Mouse (Mus musculus): ENCODE measurements around the gene Cdc27. TPM values are rescaled to one million over a fixed set of nuclear protein-coding genes. Genes with fewer than 3 reads are reported as not detected.
A peak's percentile ranks its signal among the peaks of the same experiment; 100 is the strongest.

Gene Cdc27
- polyA plus RNA-seq, 1 experiment from 2014 or later, result 38.4 TPM

DNA sequence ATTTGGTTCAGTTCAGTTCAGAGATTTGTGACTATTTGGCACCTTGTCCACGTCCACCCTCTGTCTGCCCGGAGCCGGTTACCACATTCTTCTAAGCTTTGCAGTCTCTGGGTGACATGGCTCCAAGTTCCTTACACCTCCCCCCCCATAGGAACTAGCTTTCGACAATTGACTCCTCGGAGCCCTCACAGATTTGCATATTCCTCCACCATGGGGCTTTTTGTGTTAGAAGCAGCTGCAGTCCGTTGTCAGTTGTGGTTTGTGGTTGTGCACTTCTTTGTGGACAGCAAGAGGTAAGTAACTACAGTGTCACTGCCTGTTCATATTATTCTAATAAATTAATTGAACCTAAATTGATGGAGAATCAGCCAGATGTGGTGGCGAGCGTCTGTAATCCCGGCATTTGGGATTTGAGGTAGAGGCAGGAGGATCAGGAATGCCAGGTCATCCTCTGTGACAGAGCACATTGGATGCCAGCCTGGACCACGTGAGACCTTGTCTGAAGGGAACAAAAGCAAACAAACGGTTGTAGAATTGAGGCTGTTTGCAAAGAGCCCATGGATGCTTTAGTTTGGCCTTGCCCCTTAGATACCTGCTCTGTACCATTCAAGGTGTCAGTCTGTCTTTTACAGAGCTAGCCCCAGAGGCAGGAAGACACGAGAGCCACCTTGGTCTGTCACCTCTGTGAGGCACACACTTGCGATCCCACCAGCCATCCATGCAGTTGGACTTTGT, 32.4 kb upstream of the Cdc27 start:
- WGBS, result 59% methylated on average over 13 of the region's 13 CpGs
- Histone ChIP-seq H3K4me2 (ENCODE audit: low read length) (no peak overlapping the region), H3K9ac (ENCODE audit: low read depth, low read length) (no peak overlapping the region), H3K4me3 (ENCODE audit: low read length) (no peak overlapping the region), H3K36me3 (ENCODE audit: control insufficient read depth, insufficient read depth, low read length) (no peaks in the 10 kb centered on the region), H3K9me3 (ENCODE audit: control insufficient read depth, low read length) (no peaks in the 10 kb centered on the region), H3K27ac (ENCODE audit: low read depth, low read length) (no peak overlapping the region), H3K27me3 (replicated peaks; ENCODE audit: control insufficient read depth, insufficient read depth, low read length) (no peaks in the 10 kb centered on the region), H3K4me1 (ENCODE audit: control insufficient read depth, insufficient read depth, low read depth, low read length) (peaks cover 2% of the 10 kb centered on the region; the same call in 1 of the 2 replicates)
- ATAC-seq, result no peak

DNA sequence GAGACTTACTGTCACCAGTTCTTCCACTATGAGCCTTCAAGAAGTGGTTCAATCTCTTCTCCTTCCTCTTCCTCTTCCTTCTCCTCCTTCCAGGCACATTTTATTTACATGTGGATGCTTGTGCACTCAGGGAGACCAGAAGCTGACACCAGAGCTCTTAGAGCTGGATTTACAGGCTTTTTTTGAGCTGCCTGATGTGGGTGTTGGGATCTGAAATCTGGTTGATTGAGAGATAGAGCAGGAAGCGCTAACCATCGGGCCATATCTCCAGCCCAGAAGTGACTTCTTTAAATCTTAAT, 31.8 kb upstream of the Cdc27 start:
- no peak for ATAC-seq
- 93% methylated on average over 2 of the region's 2 CpGs for WGBS
- H3K4me3 ChIP-seq (ENCODE audit: low read length), result no peak overlapping the region
- no peaks in the 10 kb centered on the region for H3K9me3 ChIP-seq (ENCODE audit: control insufficient read depth, low read length)
- no peaks in the 10 kb centered on the region for H3K27me3 ChIP-seq (replicated peaks; ENCODE audit: control insufficient read depth, insufficient read depth, low read length)
- H3K4me1 ChIP-seq (ENCODE audit: control insufficient read depth, insufficient read depth, low read depth, low read length), result peaks cover 2% of the 10 kb centered on the region; the same call in 1 of the 2 replicates
- no peak overlapping the region for H3K27ac ChIP-seq (ENCODE audit: low read depth, low read length)
- no peaks in the 10 kb centered on the region for H3K36me3 ChIP-seq (ENCODE audit: control insufficient read depth, insufficient read depth, low read length)
- H3K4me2 ChIP-seq (ENCODE audit: low read length), result no peak overlapping the region
- H3K9ac ChIP-seq (ENCODE audit: low read depth, low read length), result no peak overlapping the region

DNA sequence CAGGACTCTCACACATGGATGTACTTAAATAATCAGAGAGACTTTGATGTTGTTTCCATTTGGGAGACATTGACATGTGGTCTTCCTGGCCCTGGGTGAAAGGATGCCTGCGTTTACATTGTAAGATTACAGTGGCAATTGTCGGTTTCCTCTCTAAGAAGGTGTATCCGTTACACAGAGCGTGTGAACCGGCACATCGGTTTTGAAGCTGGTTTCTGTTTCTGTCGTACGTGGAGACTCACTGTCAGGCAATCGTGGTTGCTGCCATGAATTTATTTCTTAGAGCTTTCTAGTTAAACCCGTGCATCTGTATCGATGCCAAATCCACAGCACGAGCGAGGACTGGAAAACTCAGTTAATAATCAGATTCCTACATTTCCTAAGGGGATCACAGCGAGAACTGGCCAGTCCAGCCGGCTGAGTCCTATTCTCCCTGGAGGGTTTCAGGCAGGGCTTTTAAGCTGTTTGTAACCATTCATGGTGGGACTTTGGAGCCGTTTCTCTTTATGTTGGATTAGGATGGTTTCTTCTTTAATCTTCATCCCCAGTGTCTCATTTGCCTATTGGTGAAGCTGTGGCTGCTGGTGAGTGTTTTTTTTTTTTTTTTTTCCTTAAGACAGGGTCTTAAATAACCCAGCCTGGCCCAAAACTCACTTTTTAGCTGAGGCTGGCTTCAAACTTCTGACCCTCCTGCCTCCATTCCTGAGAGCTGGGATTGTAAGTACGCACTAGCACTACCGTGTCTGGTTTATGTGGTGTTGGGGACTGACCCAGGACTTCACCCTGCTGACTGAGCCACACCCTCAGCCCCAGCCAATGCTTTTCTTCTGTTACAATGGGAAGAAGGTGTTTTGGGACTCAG, 31.3 kb upstream of the Cdc27 start:
- no peak for ATAC-seq
- Histone ChIP-seq H3K4me1 (ENCODE audit: control insufficient read depth, insufficient read depth, low read depth, low read length) (peaks cover 2% of the 10 kb centered on the region; the same call in 1 of the 2 replicates), H3K9me3 (ENCODE audit: control insufficient read depth, low read length) (no peaks in the 10 kb centered on the region), H3K36me3 (ENCODE audit: control insufficient read depth, insufficient read depth, low read length) (no peaks in the 10 kb centered on the region), H3K4me2 (ENCODE audit: low read length) (peak overlapping the region; percentile 7; the same call in 1 of the 2 replicates), H3K4me3 (ENCODE audit: low read length) (no peak overlapping the region), H3K27me3 (replicated peaks; ENCODE audit: control insufficient read depth, insufficient read depth, low read length) (no peaks in the 10 kb centered on the region), H3K27ac (ENCODE audit: low read depth, low read length) (no peak overlapping the region), H3K9ac (ENCODE audit: low read depth, low read length) (no peak overlapping the region)
- 64% methylated on average over 18 of the region's 18 CpGs for WGBS

DNA sequence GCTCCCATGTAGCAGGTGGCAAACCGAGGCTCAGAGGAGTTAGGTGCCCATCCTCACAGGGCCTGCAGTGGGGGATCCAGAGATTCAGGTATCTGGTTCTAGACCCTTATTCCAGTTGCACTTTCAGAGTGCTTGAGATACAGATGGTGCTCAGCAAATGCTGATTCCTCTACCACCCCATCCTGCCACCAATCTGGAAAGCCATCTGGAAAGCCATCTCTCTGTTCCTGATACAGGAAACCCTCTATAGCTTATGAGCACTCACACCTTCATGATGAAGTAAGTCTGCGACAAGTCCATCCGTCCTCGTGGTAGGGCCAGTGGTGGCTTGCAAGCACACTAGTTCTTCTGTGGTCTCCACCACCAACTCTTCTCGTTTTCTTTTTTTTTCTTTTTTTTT, 30.2 kb upstream of the Cdc27 start:
- Histone ChIP-seq H3K27ac (ENCODE audit: low read depth, low read length) (no peak overlapping the region), H3K36me3 (ENCODE audit: control insufficient read depth, insufficient read depth, low read length) (no peaks in the 10 kb centered on the region), H3K4me2 (ENCODE audit: low read length) (no peak overlapping the region), H3K4me3 (ENCODE audit: low read length) (no peak overlapping the region), H3K27me3 (replicated peaks; ENCODE audit: control insufficient read depth, insufficient read depth, low read length) (no peaks in the 10 kb centered on the region), H3K9ac (ENCODE audit: low read depth, low read length) (no peak overlapping the region), H3K4me1 (ENCODE audit: control insufficient read depth, insufficient read depth, low read depth, low read length) (peaks cover 2% of the 10 kb centered on the region; the same call in 1 of the 2 replicates), H3K9me3 (ENCODE audit: control insufficient read depth, low read length) (no peaks in the 10 kb centered on the region)
- WGBS, result 96% methylated on average over 5 of the region's 5 CpGs
- ATAC-seq, result no peak

DNA sequence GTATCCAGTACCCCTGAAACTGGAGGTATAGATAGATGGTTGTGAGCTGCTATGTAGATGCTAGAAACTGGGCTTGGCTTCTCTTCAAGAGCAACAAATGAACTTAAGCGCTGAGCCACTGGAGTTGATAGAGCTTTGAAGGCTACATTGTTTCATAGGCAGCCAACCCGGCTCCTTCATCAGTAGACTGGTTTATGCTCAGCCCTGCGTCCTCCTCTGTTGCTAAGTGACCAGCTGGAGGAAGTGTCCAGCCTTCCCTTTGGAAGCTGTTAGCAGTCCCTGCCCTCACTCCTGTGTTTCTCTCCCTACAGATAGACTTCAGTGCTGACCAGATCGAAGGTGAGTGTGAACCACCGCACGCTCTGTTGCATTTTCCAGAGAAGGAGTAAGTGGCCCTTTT, 29.7 kb upstream of the Cdc27 start:
- Histone ChIP-seq H3K9ac (ENCODE audit: low read depth, low read length) (no peak overlapping the region), H3K9me3 (ENCODE audit: control insufficient read depth, low read length) (no peaks in the 10 kb centered on the region), H3K4me3 (ENCODE audit: low read length) (no peak overlapping the region), H3K27ac (ENCODE audit: low read depth, low read length) (no peak overlapping the region), H3K4me1 (ENCODE audit: control insufficient read depth, insufficient read depth, low read depth, low read length) (peaks cover 2% of the 10 kb centered on the region; the same call in 1 of the 2 replicates), H3K36me3 (ENCODE audit: control insufficient read depth, insufficient read depth, low read length) (no peaks in the 10 kb centered on the region), H3K27me3 (replicated peaks; ENCODE audit: control insufficient read depth, insufficient read depth, low read length) (no peaks in the 10 kb centered on the region), H3K4me2 (ENCODE audit: low read length) (no peak overlapping the region)
- WGBS, result 61% methylated on average over 6 of the region's 6 CpGs
- ATAC-seq, result no peak

DNA sequence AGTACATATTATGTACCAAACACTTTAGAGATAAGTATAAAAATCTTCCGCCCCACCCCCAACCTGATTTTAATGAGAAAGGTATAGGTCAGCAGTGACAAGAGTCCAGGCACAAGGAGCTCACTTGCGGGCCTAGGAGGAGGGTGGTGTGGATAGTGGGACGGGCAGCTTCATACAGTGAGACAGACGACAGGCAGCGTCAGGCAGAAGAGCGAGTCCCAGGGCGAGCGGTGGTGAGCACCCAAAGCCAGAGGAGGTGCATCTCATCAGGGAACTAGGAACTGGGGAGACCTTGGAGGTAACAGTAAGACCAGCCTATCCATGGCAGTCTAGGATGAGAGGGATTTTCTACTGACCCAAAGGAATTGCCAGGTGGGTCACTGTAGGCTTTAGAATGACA, 29.2 kb upstream of the Cdc27 start:
- WGBS, result 92% methylated on average over 8 of the region's 8 CpGs
- Histone ChIP-seq H3K4me3 (ENCODE audit: low read length) (no peak overlapping the region), H3K9me3 (ENCODE audit: control insufficient read depth, low read length) (no peaks in the 10 kb centered on the region), H3K9ac (ENCODE audit: low read depth, low read length) (no peak overlapping the region), H3K4me1 (ENCODE audit: control insufficient read depth, insufficient read depth, low read depth, low read length) (peaks cover 2% of the 10 kb centered on the region; the same call in 1 of the 2 replicates), H3K4me2 (ENCODE audit: low read length) (no peak overlapping the region), H3K36me3 (ENCODE audit: control insufficient read depth, insufficient read depth, low read length) (no peaks in the 10 kb centered on the region), H3K27me3 (replicated peaks; ENCODE audit: control insufficient read depth, insufficient read depth, low read length) (no peaks in the 10 kb centered on the region), H3K27ac (ENCODE audit: low read depth, low read length) (no peak overlapping the region)
- ATAC-seq, result no peak

DNA sequence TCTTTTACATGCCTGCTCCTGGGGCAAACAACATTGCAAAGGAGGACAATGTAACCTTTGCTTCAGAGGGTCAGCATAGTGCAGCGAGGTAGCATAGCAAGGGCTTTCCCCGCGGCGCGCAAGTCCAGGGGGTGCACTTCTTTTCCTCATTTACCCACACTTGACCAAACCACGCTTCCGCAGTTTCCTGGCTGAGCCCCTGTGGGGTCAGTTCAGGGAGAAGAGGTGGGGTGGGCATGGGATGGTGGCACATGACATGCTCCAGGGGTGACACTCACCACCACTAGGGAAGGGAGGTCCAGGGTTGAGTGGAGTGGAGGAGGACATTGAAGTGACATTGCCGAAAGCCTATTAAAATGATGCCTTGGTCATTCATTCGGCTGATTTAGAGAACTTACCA, 28.7 kb upstream of the Cdc27 start:
- Histone ChIP-seq H3K27me3 (replicated peaks; ENCODE audit: control insufficient read depth, insufficient read depth, low read length) (no peaks in the 10 kb centered on the region), H3K4me2 (ENCODE audit: low read length) (no peak overlapping the region), H3K4me1 (ENCODE audit: control insufficient read depth, insufficient read depth, low read depth, low read length) (peaks cover 2% of the 10 kb centered on the region; the same call in 1 of the 2 replicates), H3K27ac (ENCODE audit: low read depth, low read length) (no peak overlapping the region), H3K4me3 (ENCODE audit: low read length) (no peak overlapping the region), H3K36me3 (ENCODE audit: control insufficient read depth, insufficient read depth, low read length) (no peaks in the 10 kb centered on the region), H3K9me3 (ENCODE audit: control insufficient read depth, low read length) (no peaks in the 10 kb centered on the region), H3K9ac (ENCODE audit: low read depth, low read length) (no peak overlapping the region)
- WGBS, result 92% methylated on average over 9 of the region's 9 CpGs
- ATAC-seq, result no peak

DNA sequence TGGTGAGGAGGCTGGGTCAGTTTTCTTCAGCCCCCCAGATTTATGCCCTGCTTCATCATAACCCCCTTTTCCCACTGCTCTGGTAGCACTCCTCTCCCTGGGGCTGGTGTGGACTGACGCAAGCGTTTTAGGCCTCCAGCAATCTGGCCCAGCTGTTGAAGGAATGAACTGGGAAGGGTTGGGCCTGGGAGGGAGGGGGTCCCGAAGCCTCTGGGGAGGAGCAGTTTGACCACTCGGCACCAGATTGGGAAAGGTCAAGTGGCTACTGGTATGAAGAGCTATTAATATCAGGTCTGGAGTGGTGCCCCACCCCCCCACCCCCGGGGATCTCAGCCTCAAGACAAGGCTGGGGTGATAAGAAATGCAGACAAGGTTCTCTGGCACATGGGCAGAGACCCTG, 27.7 kb upstream of the Cdc27 start:
- H3K9ac ChIP-seq (ENCODE audit: low read depth, low read length), result no peak overlapping the region
- no peak overlapping the region for H3K4me3 ChIP-seq (ENCODE audit: low read length)
- no peak for ATAC-seq
- H3K27ac ChIP-seq (ENCODE audit: low read depth, low read length), result no peak overlapping the region
- no peaks in the 10 kb centered on the region for H3K9me3 ChIP-seq (ENCODE audit: control insufficient read depth, low read length)
- H3K4me1 ChIP-seq (ENCODE audit: control insufficient read depth, insufficient read depth, low read depth, low read length), result peaks cover 2% of the 10 kb centered on the region; the same call in 1 of the 2 replicates
- no peaks in the 10 kb centered on the region for H3K36me3 ChIP-seq (ENCODE audit: control insufficient read depth, insufficient read depth, low read length)
- H3K4me2 ChIP-seq (ENCODE audit: low read length), result no peak overlapping the region
- 70% methylated on average over 5 of the region's 5 CpGs for WGBS
- H3K27me3 ChIP-seq (replicated peaks; ENCODE audit: control insufficient read depth, insufficient read depth, low read length), result no peaks in the 10 kb centered on the region

All from hindbrain, embryonic 16.5 days (tissue).